ENCODE assay signal across 21 mouse cellular contexts in the genomic region with DNA sequence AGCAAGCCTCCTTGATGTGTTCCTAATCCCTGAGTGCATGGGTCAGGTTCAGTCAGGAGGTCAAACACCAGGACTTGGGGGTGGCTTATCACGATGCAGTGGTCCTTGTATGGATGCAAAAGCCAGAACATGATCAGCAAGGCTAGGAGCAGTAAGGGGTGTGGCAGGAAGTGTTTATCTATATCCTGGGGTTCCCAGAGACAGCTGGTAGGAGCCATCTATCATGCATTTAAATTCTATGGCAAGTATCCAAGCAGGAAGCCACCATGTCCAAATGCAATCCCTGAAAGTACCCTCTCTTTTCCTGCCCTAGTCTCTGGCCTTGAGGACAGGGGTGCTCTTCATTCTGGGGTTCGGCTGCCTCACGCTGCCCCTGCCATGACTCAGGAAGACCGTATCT. TPM values are rescaled to one million over a fixed set of nuclear protein-coding genes. Genes with fewer than 3 reads are reported as not detected.
DNase-seq lines count a peak whose midpoint lies in the region; ATAC-seq and TF ChIP-seq lines count a peak whose summit lies in the region.
"Had no signal": no experiment of that assay in that cellular context is flagged by ENCODE, and none has a peak within 500 bp of the region (broad histone marks: within the 10 kb centered on the region; RNA-seq: fewer than 3 reads in every experiment).

No protein-coding gene starts in this region.

- H3K4me1 ChIP-seq in megakaryocyte, embryonic 14.5 days = peaks cover 25% of the 10 kb centered on the region
- peaks cover 17 to 33% of the 10 kb centered on the region in 2 experiments for H3K4me1 ChIP-seq in MEL (ENCODE audit: control insufficient read depth in 1 of 2, insufficient read depth in 2 of 2, low read length in 2 of 2)
- H3K4me1 ChIP-seq in liver, embryonic 11.5 days (replicated peaks; ENCODE audit: control insufficient read depth, insufficient read depth, low read length) = peaks cover 9% of the 10 kb centered on the region
- H3K4me1 ChIP-seq: forebrain, embryonic 15.5 days had no signal

- no peaks in the 10 kb centered on the region for H3K79me2 ChIP-seq in MEL (ENCODE audit: control insufficient read depth, insufficient read depth, low read length, poor library complexity)
- no peaks in the 10 kb centered on the region for H3K79me2 ChIP-seq in myocyte (ENCODE audit: control insufficient read depth, insufficient read depth)

- H3K9me3 ChIP-seq in megakaryocyte, embryonic 14.5 days = peaks cover 6% of the 10 kb centered on the region
- H3K9me3 ChIP-seq in MEL (replicated peaks; ENCODE audit: insufficient read depth, low read length) = no peaks in the 10 kb centered on the region
- H3K9me3 ChIP-seq in liver, embryonic 11.5 days (ENCODE audit: control insufficient read depth, low read length) = no peaks in the 10 kb centered on the region
- H3K9me3 ChIP-seq: forebrain, embryonic 15.5 days; heart, embryonic 15.5 days had no signal

- TF ChIP-seq POLR2A in MEL (IDR thresholded peaks at IDR 0.05; ENCODE audit: control insufficient read depth in 1 of 2, insufficient read depth in 1 of 2, low read depth in 1 of 2, low read length in 2 of 2, poor library complexity in 1 of 2) = no peak
- TF ChIP-seq POLR2A in myocyte (IDR thresholded peaks at IDR 0.05; ENCODE audit: insufficient read length, low read depth) = no peak

- intact Hi-C loops in gastrocnemius, adult 2 months (cut with DNase I) = no loop called here

- TF ChIP-seq CTCF in gastrocnemius, adult 2 months (IDR thresholded peaks at IDR 0.05) = no peak
- no peak for TF ChIP-seq CTCF in MEL (IDR thresholded peaks at IDR 0.05 in 2 of 3, conservative IDR thresholded peaks at IDR 0.05 in 1 of 3; ENCODE audit: control insufficient read depth in 1 of 3, insufficient read depth in 1 of 3, low read depth in 2 of 3, low read length in 3 of 3, poor library complexity in 1 of 3, severe bottlenecking in 1 of 3)

- H3K4me2 ChIP-seq in myocyte (ENCODE audit: low read depth) = peak overlapping the region; percentile 27
- H3K4me2 ChIP-seq in liver, embryonic 11.5 days = no peak overlapping the region
- H3K4me2 ChIP-seq: forebrain, embryonic 15.5 days; heart, embryonic 11.5 days; heart, embryonic 15.5 days; hindbrain, embryonic 14.5 days had no signal

- WGBS in liver, embryonic 11.5 days = 67% methylated on average over 4 of the region's 4 CpGs

- TF ChIP-seq EP300 in MEL (IDR thresholded peaks at IDR 0.05; ENCODE audit: low read depth in 1 of 2, low read length in 2 of 2) = peak; percentile 69 to 86; a peak in 3 of 4 replicates

- no peak for DNase-seq in gastrocnemius, adult 2 months
- DNase-seq in gastrocnemius, adult 8-10 months (ENCODE audit: low spot score in 2 of 2) = no peak
- peak; percentile 79 for DNase-seq in MEL (ENCODE audit: low read depth, low spot score)
- no peak for DNase-seq in liver, embryonic 11.5 days (ENCODE audit: low spot score)
- DNase-seq: adrenal gland, postnatal 14 days; cerebellum, adult 11-12 months; cerebellum, adult 9-10 months; cerebellum, postnatal 25 days; gastrocnemius, postnatal 14 days; heart, adult 2 months; heart, postnatal 14 days had no signal

- peak overlapping the region; percentile 73 for H3K27ac ChIP-seq in gastrocnemius, adult 2 months
- H3K27ac ChIP-seq in MEL (ENCODE audit: control insufficient read depth, low read depth, low read length) = no peak overlapping the region
- no peak overlapping the region for H3K27ac ChIP-seq in liver, embryonic 11.5 days (ENCODE audit: low read depth, low read length)
- H3K27ac ChIP-seq: forebrain, embryonic 15.5 days; heart, adult 2 months; heart, embryonic 15.5 days; hindbrain, embryonic 14.5 days had no signal

- H3K27me3 ChIP-seq in megakaryocyte, embryonic 14.5 days (replicated peaks) = peaks cover 2% of the 10 kb centered on the region
- no peaks in the 10 kb centered on the region for H3K27me3 ChIP-seq in MEL (ENCODE audit: control insufficient read depth in 1 of 2, insufficient read depth in 2 of 2, low read length in 2 of 2)
- no peaks in the 10 kb centered on the region for H3K27me3 ChIP-seq in myocyte (ENCODE audit: control insufficient read depth, insufficient read depth, insufficient read length)
- no peaks in the 10 kb centered on the region for H3K27me3 ChIP-seq in liver, embryonic 11.5 days (replicated peaks; ENCODE audit: control insufficient read depth, insufficient read depth, low read length)
- H3K27me3 ChIP-seq: CH12.LX; forebrain, embryonic 15.5 days; heart, embryonic 15.5 days; Patski had no signal

- ATAC-seq in megakaryocyte, adult 5-6 weeks (ENCODE audit: poor library complexity, severe bottlenecking) = no peak
- ATAC-seq in liver, embryonic 11.5 days (replicated peaks; ENCODE audit: low FRiP score) = no peak
- ATAC-seq: activated CD4-positive, CD25-positive, alpha-beta regulatory T cell, adult 4 months; forebrain, embryonic 15.5 days; Patski had no signal

- H3K4me3 ChIP-seq in gastrocnemius, adult 2 months = no peak overlapping the region
- peak overlapping the region; percentile 4 for H3K4me3 ChIP-seq in megakaryocyte, embryonic 14.5 days (replicated peaks)
- no peak overlapping the region for H3K4me3 ChIP-seq in MEL (ENCODE audit: control insufficient read depth in 1 of 2, insufficient read depth in 1 of 2, low read depth in 2 of 2, low read length in 2 of 2)
- no peak overlapping the region for H3K4me3 ChIP-seq in myocyte
- no peak overlapping the region for H3K4me3 ChIP-seq in liver, embryonic 11.5 days (ENCODE audit: low read depth, low read length)
- H3K4me3 ChIP-seq: forebrain, embryonic 15.5 days; heart, adult 2 months; heart, embryonic 15.5 days had no signal

- no peaks in the 10 kb centered on the region for H3K36me3 ChIP-seq in megakaryocyte, embryonic 14.5 days (replicated peaks; ENCODE audit: low read length)
- peaks cover 0 to 31% of the 10 kb centered on the region in 2 experiments; a peak in 2 of 4 replicates for H3K36me3 ChIP-seq in MEL (ENCODE audit: control insufficient read depth in 1 of 2, insufficient read depth in 2 of 2, low read length in 2 of 2)
- H3K36me3 ChIP-seq in myocyte (ENCODE audit: control insufficient read depth, insufficient read depth) = no peaks in the 10 kb centered on the region
- H3K36me3 ChIP-seq in liver, embryonic 11.5 days (ENCODE audit: control insufficient read depth, insufficient read depth, low read length) = no peaks in the 10 kb centered on the region
- H3K36me3 ChIP-seq: forebrain, embryonic 15.5 days; heart, embryonic 15.5 days had no signal

- H3K9ac ChIP-seq in MEL (ENCODE audit: control insufficient read depth, low read depth, low read length, poor library complexity, severe bottlenecking) = no peak overlapping the region
- H3K9ac ChIP-seq in liver, embryonic 11.5 days (ENCODE audit: low read depth, low read length) = no peak overlapping the region
- H3K9ac ChIP-seq: forebrain, embryonic 15.5 days; heart, embryonic 15.5 days; hindbrain, embryonic 14.5 days had no signal

- TF ChIP-seq RAD21 in MEL (IDR thresholded peaks at IDR 0.05; ENCODE audit: low read depth, low read length) = no peak

- H3ac ChIP-seq in myocyte (ENCODE audit: control insufficient read depth, insufficient read length) = no peak overlapping the region

TF ChIP-seq in MEL, 35 proteins besides CTCF, POLR2A, EP300 and RAD21 (continues in another document):
- no peak for TF ChIP-seq MAZ (IDR thresholded peaks at IDR 0.05; ENCODE audit: low read depth, low read length)
- no peak for TF ChIP-seq E2F4 (IDR thresholded peaks at IDR 0.05; ENCODE audit: borderline replicate concordance, low read depth, low read length)
- no peak for TF ChIP-seq GABPA (IDR thresholded peaks at IDR 0.05; ENCODE audit: low read depth, low read length)
- TF ChIP-seq JUND (IDR thresholded peaks at IDR 0.05; ENCODE audit: low read depth, low read length) = no peak
- no peak for TF ChIP-seq USF2 (IDR thresholded peaks at IDR 0.05; ENCODE audit: borderline replicate concordance in 1 of 2, insufficient read depth in 1 of 2, low read depth in 1 of 2, low read length in 2 of 2)
- no peak for TF ChIP-seq MYB (IDR thresholded peaks at IDR 0.05; ENCODE audit: low read depth, low read length)
- no peak for TF ChIP-seq SMC3 (IDR thresholded peaks at IDR 0.05; ENCODE audit: low read depth, low read length)
- TF ChIP-seq MEF2A (IDR thresholded peaks at IDR 0.05; ENCODE audit: extremely low read depth, insufficient replicate concordance, low read depth, low read length, poor library complexity, severe bottlenecking) = no peak
- TF ChIP-seq ETS1 (IDR thresholded peaks at IDR 0.05; ENCODE audit: low read depth, low read length) = peak; percentile 100
- TF ChIP-seq ZC3H11A (IDR thresholded peaks at IDR 0.05; ENCODE audit: low read depth, low read length) = no peak
- no peak for TF ChIP-seq MAX (IDR thresholded peaks at IDR 0.05; ENCODE audit: low read length)

TF ChIP-seq in myocyte, 11 proteins besides CTCF, POLR2A, EP300 and RAD21:
- TF ChIP-seq E2F4 (IDR thresholded peaks at IDR 0.05; ENCODE audit: insufficient read depth) (no peak), MYOD1 (IDR thresholded peaks at IDR 0.05; ENCODE audit: control insufficient read depth in 1 of 3, insufficient read length in 2 of 3, low read depth in 2 of 3) (peak in 1 of 3 experiments; percentile 32)

RNA-seq across cellular contexts. Expression of a gene that starts 47.2 kb away (rescaled TPM):
- total RNA-seq in gastrocnemius, adult 2 months (2021) = 10 to 100 TPM; 42.3 to 43.0 TPM
- 10 to 100 TPM; 31.1 to 49.8 (median 34.2) TPM for total RNA-seq in gastrocnemius, adult 8-10 months (2022)
- 0.15 and 0.46 TPM in 2 replicates for polyA plus RNA-seq in megakaryocyte, embryonic 14.5 days (2012; ENCODE audit: insufficient read depth, low replicate concordance)
- total RNA-seq in megakaryocyte, adult 5-6 weeks (2015) = 51.7 and 62.6 TPM in 2 replicates
- 54.4 and 65.2 TPM in 2 replicates for total RNA-seq in megakaryocyte, adult 5-6 weeks (2017)
- total RNA-seq in MEL (2012; rRNA removed) = 26.4 and 34.8 TPM in 2 replicates
- polyA plus RNA-seq in MEL (2012; ENCODE audit: insufficient read depth in 1 of 2, insufficient read length in 2 of 2, low read depth in 1 of 2, low replicate concordance in 2 of 2, missing spikeins in 1 of 2) (100 to 1,000 TPM in 1 of 2 experiments, 10 to 100 TPM in 1; 23.3 to 114 TPM), myocyte (2012; fragmentation: generic; extraction: Trizol) (6.2 TPM)
- 7.6 and 8.9 TPM in 2 replicates for polyA plus RNA-seq in liver, embryonic 11.5 days (2014; fragmentation: Nextera tagmentation; extraction: Ambion mirVana)
